Mouse (Mus musculus): ENCODE measurements at regions not wholly inside any gene's neighbourhood (a gene's known extent, or its start where the extent isn't known, plus 50 kb on each side); places are given as distances from the start of the nearest gene placed in this dataset.

GRCm38 (mm10) chr13:115231981-115232380, 130.2 kb upstream of the Itga1 start:
- DNase-seq = no peak

- DNase-seq = peak; percentile 34
Observed at GRCm38 (mm10) chr13:115230494-115230893, 128.7 kb upstream of the Itga1 start.

DNA sequence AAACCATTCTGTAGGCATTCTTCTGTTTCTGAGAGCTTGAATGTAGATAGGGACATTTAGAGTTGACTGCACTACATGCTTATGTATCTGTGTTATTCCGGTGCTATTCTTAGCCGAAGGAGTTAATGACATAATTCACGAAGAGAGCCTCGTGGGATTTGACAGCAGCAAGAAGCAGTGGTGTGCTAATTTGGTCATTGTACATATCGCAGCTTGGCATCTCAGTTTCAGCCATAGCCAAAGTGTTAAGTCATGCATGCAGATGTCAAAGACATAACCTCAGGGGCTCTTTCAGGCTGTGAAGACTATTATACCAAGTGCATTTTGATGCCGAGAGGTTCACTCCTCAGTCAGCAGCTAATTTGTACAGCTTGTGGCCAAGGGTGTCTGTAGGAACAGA, 125.1 kb upstream of the Itga1 start:
- DNase-seq = no peak

DNA sequence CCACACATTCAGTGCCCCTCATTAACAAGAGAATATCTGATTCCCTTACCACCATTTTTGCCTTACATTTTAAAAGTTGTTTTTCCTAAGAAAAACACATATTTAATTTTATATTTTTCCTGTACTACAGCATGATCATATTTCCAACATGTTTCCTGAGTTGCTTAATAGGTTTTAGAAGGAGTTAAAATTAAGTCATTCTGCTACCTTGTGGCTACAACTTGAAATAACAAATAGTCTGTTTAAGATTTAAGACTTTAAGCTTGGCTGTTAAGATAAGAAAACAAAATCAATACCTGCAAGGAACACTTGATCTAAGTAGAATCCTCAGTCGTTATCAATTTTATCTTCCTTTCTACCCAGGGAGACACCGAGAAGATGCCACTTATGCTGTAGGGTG, 117.9 kb upstream of the Itga1 start:
- no peak for DNase-seq

GRCm38 (mm10) chr13:115211285-115211684, 109.5 kb upstream of the Itga1 start:
- no peak for DNase-seq

GRCm38 (mm10) chr13:115210643-115211208, 109.0 kb upstream of the Itga1 start:
- peak; percentile 4 for DNase-seq

DNA sequence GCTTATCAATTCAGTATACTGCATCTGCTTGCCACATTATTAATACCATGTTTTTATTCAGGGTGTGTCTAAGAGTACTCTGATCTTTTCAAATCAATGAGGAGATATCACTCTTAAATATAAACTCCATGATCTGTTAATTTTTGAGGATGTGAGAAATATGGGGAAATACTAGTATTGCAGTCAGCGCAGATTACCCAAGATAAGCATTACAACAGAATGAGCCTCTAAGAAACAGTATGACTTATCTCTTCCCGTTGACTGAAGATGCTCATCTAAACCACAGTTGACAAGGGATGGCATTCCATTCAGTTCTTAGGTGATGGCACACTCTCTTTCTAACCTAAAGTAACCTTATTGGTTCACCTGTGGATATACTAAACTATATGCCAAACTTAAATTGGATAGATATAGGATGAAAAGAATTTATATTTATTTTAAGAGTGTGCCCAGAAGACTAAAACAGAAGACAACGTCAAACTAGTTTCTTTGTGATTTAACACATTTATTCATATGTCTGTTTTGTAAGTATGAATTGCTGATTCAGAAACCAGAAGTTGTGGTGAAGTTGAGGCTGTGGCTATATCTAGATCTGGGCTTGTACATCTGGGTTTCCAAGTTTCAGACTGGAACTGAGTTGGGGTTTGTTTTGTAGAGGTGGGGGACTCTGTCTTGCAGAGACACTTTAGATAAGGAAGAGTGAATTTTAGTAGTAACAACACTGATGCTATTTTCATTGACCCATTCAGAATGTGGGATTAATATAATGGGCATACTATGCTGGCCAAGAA, 107.8 kb upstream of the Itga1 start:
- DNase-seq = no peak

DNA sequence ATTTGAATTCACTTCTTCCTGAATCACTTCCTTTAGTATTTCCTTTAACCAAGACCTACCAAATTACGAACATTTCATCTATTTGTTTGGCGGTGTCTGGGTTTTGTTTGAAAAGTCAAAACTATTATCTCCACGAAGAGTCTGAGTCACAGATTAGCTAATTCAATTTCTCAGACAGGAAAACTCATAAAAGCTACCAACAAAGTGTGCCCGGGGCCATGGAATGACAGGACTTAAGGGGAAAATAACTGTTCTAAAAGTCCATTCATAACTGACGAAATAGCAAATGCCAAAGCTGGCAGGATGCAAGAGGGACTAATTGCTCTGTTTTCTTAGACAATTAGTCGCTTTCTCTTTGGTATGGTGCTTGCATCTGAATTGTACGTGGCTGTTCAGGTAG, 105.0 kb upstream of the Itga1 start:
- no peak for DNase-seq

- DNase-seq = no peak
Observed at GRCm38 (mm10) chr13:115199166-115199565, 97.4 kb upstream of the Itga1 start.

DNA sequence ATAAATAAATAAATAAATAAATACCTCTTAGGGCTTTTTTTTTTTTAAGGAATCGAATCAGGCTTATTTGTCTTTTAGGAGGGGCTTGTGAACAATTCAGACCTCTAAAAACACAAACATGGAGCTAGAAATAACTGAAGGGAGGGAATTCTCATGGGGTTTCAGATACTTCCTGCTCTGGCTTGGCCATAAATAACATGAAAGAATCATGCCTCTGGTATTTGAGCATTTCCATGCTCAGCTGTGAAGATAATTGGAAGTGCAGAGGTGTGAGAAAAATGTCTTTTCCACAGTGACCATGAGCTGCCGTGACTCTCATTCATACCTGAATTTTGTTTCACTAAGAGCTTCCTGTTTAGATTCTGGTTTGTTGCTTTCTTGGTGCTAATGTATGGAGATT, 86.3 kb upstream of the Itga1 start:
- DNase-seq = no peak

- no peak for DNase-seq
Observed at GRCm38 (mm10) chr13:115187356-115187755, 85.6 kb upstream of the Itga1 start.

DNA sequence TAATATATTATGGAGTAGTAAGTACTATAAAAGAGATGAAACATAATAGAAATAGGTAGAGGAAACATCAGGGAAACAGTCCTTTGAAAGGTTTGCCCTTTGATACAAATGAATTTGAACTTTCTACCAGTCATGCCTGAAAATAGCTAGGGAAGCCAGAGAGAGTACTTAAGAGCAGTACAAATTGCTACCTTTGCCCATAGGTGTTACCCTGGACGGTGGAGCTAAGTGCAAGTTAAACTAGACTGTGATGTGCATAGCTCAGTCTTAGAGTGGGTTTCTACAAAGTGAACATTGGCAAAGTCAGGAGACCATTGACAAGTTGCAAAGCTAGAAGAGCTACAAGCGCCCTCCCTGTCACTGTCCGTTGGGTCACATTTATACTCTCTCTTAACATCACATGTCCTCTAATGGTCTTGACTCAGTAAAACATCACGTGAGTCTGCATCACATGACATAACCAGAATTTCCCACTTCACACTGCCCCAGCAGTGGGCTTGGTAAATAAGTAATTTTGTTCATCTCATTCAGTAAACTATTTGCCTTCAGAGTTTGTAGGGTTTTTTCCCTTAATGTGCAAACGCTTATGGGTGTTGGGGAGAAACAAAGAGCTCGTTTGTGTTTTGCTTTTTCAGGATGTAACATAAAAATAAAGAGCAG, 80.6 kb upstream of the Itga1 start:
- DNase-seq = no peak

GRCm38 (mm10) chr13:115178175-115178917, 76.6 kb upstream of the Itga1 start:
- no peak for DNase-seq

- DNase-seq = no peak
Observed at GRCm38 (mm10) chr13:115171347-115172062, 69.7 kb upstream of the Itga1 start.

DNA sequence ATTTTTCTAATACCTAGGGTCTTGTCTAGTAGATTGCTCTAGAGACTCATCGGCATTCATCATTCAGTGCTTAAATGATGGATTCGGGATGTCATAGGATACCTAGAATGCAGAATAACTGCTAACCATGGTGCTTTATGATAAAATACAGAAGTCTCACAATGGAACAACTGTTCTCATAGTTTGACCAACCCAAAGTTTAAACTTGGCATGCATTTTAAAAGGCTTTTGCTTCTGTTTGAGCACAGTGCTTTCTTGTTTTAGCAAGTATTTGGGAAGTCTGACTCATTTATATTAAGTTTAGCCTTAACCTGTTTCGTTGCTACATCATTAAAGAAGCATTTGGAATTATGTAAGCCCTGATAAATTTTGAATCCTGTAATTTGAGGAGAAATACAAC, 64.2 kb upstream of the Itga1 start:
- no peak for DNase-seq

- peak; percentile 12 for DNase-seq
Observed at GRCm38 (mm10) chr13:115162689-115163413, 61.1 kb upstream of the Itga1 start.

- DNase-seq = peak; percentile 21
Observed at GRCm38 (mm10) chr13:115159386-115159785, 57.6 kb upstream of the Itga1 start.
